Mouse (Mus musculus): ENCODE measurements around the gene Uqcrfs1.

DNA sequence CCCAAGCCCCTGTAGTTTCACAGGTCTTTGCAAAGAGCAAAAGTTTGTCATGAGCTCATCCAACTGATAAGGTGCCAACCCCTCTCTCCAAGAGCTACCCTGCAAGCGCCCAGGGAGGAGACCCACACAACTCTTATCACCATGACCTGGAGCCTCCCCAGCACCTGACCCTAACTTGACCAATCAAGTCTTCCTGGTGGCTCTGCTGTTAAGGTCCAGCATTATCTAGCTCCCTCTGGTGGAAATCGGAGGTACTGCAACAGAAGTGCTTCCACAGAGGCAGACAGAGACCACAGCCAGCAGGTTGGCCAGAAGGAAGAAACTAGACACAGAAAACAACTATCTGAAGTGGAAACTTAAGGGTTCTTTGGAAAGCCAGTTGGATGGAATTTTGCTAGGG lies 3.7 kb upstream of the Uqcrfs1 start:
- TF ChIP-seq CTCF (IDR thresholded peaks at IDR 0.05; ENCODE audit: borderline replicate concordance, control insufficient read depth, extremely low read depth, insufficient read depth, low read length, poor library complexity) (peak; percentile 73; the same call in 1 of the 2 replicates), POLR2A (IDR thresholded peaks at IDR 0.05; ENCODE audit: control insufficient read depth, extremely low read depth, insufficient read depth, low read length, poor library complexity) (no peak)

All from thymus, adult 2 months (tissue).